Mouse (Mus musculus) stomach, postnatal 0 days (tissue): ENCODE data around the gene Ciz1.

ENCODE experiments used
- CTCF ChIP-seq: IDR thresholded peaks from 2 replicates; pipeline ENCODE4 v1.5.1; 2016; ENCODE audit warnings: antibody characterized with exemption, low read depth, mild to moderate bottlenecking, moderate library complexity
- EP300 ChIP-seq: optimal IDR thresholded peaks from 2 replicates; pipeline ENCODE3; 2016; ENCODE audit warnings: antibody characterized with exemption

DNA sequence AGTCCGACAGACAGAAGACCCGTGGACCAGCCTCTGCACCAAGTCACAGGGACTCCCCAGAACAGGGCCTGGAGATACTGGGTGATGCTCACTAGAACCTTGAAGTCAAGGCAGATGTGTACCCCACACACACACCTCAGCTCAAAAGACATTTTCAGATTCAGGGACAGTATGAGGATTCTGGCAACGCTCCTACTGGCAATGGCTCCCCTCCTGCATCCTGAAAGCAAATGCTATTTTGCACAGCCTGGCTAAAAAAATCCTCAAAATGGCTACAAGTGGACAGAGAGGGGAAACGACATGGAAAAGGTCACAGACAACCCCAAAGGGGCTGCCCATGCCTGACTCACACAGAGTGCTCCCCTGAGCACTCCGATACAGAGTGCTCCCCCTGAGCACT, 20.0 kb upstream of the Ciz1 start:
- TF ChIP-seq CTCF (no peak), EP300 (no peak)
